Comparison of ENCODE assay signal across 16 mouse cellular contexts in the genomic region with DNA sequence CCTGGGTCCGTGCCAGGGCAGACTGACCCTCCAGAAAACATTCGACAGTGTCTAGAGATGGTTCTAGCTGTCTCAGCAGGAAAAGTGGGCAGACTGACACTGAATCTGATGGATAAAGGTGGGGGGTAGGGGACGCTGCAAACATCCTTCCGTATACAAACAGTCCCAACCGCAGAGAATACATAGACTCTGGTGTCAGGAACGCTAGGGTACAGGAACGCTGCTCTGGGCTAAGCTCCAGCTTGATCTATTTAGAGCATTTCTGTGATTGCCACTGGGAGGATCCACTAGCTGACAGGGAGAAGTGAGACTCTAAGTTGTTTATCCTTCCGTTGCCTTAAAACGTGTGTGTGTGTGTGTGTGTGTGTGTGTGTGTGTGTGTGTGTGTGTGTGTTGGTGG. TPM values are rescaled to one million over a fixed set of nuclear protein-coding genes. Genes with fewer than 3 reads are reported as not detected.
DNase-seq lines count a peak whose midpoint lies in the region; ATAC-seq and TF ChIP-seq lines count a peak whose summit lies in the region.
"Had no signal": no experiment of that assay in that cellular context is flagged by ENCODE, and none has a peak within 500 bp of the region (broad histone marks: within the 10 kb centered on the region; RNA-seq: fewer than 3 reads in every experiment).

No protein-coding gene starts in this region.

- no peaks in the 10 kb centered on the region; the same call in none of the 2 replicates for H3K27me3 ChIP-seq in heart, embryonic 13.5 days (replicated peaks)
- H3K27me3 ChIP-seq in cerebellum, adult 2 months (ENCODE audit: control insufficient read depth, insufficient read depth, low read length), result no peaks in the 10 kb centered on the region
- H3K27me3 ChIP-seq: limb, embryonic 12.5 days; midbrain, embryonic 15.5 days had no signal

- intact Hi-C loops in left cerebral cortex, postnatal 14 days (cut with DNase I), result no loop called here
- intact Hi-C loops in left cerebral cortex, postnatal 10 days (cut with DNase I), result no loop called here

- no peak for TF ChIP-seq POLR2A in cerebellum, adult 2 months (IDR thresholded peaks at IDR 0.05; ENCODE audit: borderline replicate concordance, insufficient read depth, low read length)

- peaks cover 13% of the 10 kb centered on the region for H3K4me1 ChIP-seq in heart, embryonic 13.5 days
- H3K4me1 ChIP-seq in cerebellum, adult 2 months (ENCODE audit: control insufficient read depth, insufficient read depth, low read length), result peaks cover 6% of the 10 kb centered on the region
- H3K4me1 ChIP-seq: hindbrain, embryonic 10.5 days; limb, embryonic 12.5 days had no signal

- H3K4me2 ChIP-seq in heart, embryonic 13.5 days, result no peak overlapping the region
- H3K4me2 ChIP-seq: limb, embryonic 12.5 days; midbrain, embryonic 15.5 days had no signal

- H3K27ac ChIP-seq in heart, embryonic 13.5 days (replicated peaks), result peak overlapping the region; percentile 32; the same call in 1 of the 2 replicates
- H3K27ac ChIP-seq in cerebellum, adult 2 months (ENCODE audit: insufficient read depth, low read length), result no peak overlapping the region
- H3K27ac ChIP-seq: hindbrain, embryonic 10.5 days; limb, embryonic 12.5 days; midbrain, embryonic 15.5 days had no signal

- 0 out of 2 replicates have a peak overlapping the region, but pooled peaks have one; percentile 33 for H3K9ac ChIP-seq in heart, embryonic 13.5 days
- H3K9ac ChIP-seq: forebrain, postnatal 0 days; limb, embryonic 12.5 days; liver, postnatal 0 days; midbrain, embryonic 15.5 days had no signal

- H3K9me3 ChIP-seq in heart, embryonic 13.5 days, result no peaks in the 10 kb centered on the region
- H3K9me3 ChIP-seq: hindbrain, embryonic 10.5 days; limb, embryonic 12.5 days; midbrain, embryonic 15.5 days had no signal

- H3K36me3 ChIP-seq in heart, embryonic 13.5 days, result no peaks in the 10 kb centered on the region
- H3K36me3 ChIP-seq: limb, embryonic 12.5 days had no signal

- DNase-seq in gastrocnemius, postnatal 25 days, result peak; percentile 21
- no peak for DNase-seq in gastrocnemius, postnatal 10 days
- DNase-seq in left cerebral cortex, postnatal 14 days (ENCODE audit: low spot score in 2 of 2), result peak; percentile 47 to 75
- no peak for DNase-seq in left cerebral cortex, postnatal 10 days (ENCODE audit: extremely low spot score in 1 of 2, low spot score in 2 of 2)
- peak; percentile 72 for DNase-seq in lung, postnatal 10 days
- DNase-seq in cerebellum, adult 2 months, result no peak
- DNase-seq: cerebellum, adult 11-12 months; forebrain, postnatal 0 days; kidney, adult 18-20 months; liver, postnatal 0 days; thymus, adult 2 months had no signal

- no peak for ATAC-seq in heart, embryonic 13.5 days (ENCODE audit: extremely low read depth, insufficient number of reproducible peaks, low FRiP score, low TSS enrichment)
- ATAC-seq: forebrain, postnatal 0 days; liver, postnatal 0 days; midbrain, embryonic 15.5 days had no signal

- TF ChIP-seq CTCF in cerebellum, adult 2 months (IDR thresholded peaks at IDR 0.05; ENCODE audit: borderline replicate concordance, insufficient read depth, low read depth, low read length), result no peak

- no peak overlapping the region for H3K4me3 ChIP-seq in heart, embryonic 13.5 days
- H3K4me3 ChIP-seq in cerebellum, adult 2 months (replicated peaks; ENCODE audit: insufficient read depth, low read depth, low read length), result no peak overlapping the region
- H3K4me3 ChIP-seq: erythroblast, embryonic 14.5 days; hindbrain, embryonic 10.5 days; limb, embryonic 12.5 days; midbrain, embryonic 15.5 days had no signal

- 43% methylated on average over 9 of the region's 9 CpGs for whole genome bisulfite sequencing in heart, embryonic 13.5 days
- WGBS in cerebellum, adult 2 months, result 43% methylated on average over 9 of the region's 9 CpGs

RNA-seq across cellular contexts. Expression of gene Mapre3, which starts 33.7 kb away (rescaled TPM):
- total RNA-seq in gastrocnemius, postnatal 25 days (2021), result 10 to 100 TPM; 50.6 to 57.5 TPM
- 10 to 100 TPM; 65.0 to 81.1 TPM for total RNA-seq in gastrocnemius, postnatal 10 days (2021)
- 100 to 1,000 TPM; 214 to 218 TPM for total RNA-seq in left cerebral cortex, postnatal 14 days (2021)
- 100 to 1,000 TPM; 191 to 193 TPM for total RNA-seq in left cerebral cortex, postnatal 10 days (2021)
- polyA plus RNA-seq in heart, embryonic 13.5 days (2015; fragmentation: Nextera tagmentation; extraction: Ambion mirVana), result 16.1 and 16.4 TPM in 2 replicates
- 276 and 288 TPM in 2 replicates for polyA plus RNA-seq in cerebellum, adult 2 months (2012; rRNA removed)

Comparison
In these comparisons a context has a peak if more than half of its experiments do, and no peak if none do; other contexts are left out.
1. DNase-seq: peak in gastrocnemius, postnatal 25 days (single experiment), left cerebral cortex, postnatal 14 days (2 of 2) and lung, postnatal 10 days (single experiment); none in gastrocnemius, postnatal 10 days (single experiment), left cerebral cortex, postnatal 10 days (0 of 2) and cerebellum, adult 2 months (0 of 2).